Mouse (Mus musculus) lung, postnatal 14 days (tissue): ENCODE data around the gene Spaca9.

Experiments used
- DNase-seq: peaks from one replicate; pipeline ENCODE4 v3.0.0; 2021

Spaca9 gene

DNA sequence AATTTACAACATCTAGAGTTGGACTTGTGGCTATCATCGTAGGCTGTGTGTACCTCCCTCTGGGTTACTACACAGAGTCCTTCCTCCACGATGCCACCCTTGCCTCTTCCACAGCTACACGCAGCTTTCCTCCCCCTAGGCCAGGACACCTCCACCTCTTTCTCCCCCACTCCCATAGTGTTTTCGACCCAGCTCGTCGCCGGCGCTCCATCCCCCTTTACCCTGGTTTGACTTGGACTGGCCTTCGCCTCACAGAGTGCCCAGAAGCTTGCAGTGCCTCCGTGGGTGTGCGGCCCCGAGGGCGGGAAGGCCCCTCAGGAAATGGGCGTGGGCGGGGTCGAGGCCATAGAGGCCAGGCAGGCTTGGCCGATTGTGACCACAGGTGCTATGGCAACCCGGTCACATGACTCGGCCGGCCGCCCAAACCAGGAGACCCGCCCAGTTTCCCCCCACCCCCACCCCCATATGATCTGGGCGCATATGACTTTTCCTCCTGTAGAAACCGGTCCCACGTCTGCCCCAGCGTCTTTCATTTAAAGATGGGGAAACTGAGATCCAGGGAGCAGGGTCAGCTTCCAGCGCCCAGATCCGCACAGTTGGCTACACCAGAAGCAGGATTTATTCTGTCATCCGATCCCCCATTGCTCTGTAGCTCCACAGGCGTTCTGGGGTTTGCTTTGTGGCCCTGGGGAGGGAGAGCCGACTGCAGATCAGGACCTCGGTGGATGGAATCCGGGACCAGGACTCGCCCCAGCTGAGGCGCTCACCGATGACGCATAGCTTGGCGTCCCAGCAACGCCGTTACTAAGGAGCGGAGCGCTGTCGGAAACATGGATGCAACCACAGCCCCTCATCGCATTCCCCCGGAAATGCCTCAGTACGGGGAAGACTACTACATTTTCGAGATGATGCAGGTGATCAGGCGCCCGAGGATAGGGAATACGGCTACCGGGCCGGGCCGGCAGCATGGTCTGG, at the start of gene Spaca9, which contains the start of gene Ak8:
Gene Spaca9 (minus strand): TSS at position 367 of the 975 bp plus-strand sequence.
Gene Ak8 (plus strand): TSS at position 804 of the 975 bp plus-strand sequence.
- DNase-seq = peak; percentile 83

GRCm38 (mm10) chr2:28747705-28748104, 48.2 kb upstream of the Spaca9 start:
- DNase-seq = no peak

DNA sequence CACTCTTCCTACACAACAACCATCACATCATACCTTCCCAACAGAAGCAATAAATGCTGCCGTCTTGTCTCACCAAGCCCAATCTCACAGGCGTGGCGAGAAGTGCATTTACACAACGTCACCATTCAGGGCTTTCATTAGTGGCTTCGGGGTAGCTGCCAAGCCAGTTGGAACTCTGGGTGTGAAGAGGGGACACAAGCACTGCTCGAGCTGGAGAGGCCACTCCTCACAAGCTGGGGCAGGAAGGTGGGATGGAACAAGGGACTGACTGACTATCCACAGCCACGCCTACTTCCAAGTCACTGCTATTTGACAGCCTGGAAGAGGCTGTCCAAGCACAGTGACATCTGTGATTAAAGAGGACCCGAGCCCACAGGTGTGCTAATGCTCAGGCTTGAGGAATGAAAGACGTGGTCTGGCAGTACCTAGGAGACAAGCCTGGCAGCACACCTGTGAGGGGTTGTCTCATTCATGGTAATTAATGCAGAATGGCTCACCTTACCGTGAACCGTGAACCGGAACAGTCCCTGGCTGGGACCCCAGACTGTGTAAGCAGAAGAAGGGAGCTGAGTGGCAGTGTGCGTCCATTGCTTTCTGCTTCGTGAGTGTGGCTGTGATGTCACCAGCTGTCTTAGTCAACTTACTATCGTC, 47.3 kb upstream of the Spaca9 start:
- DNase-seq = peak; percentile 58

GRCm38 (mm10) chr2:28742701-28743100, 43.2 kb upstream of the Spaca9 start:
- no peak for DNase-seq

- DNase-seq = no peak
These were observed 40.6 kb upstream of the Spaca9 start for GRCm38 (mm10) chr2:28740159-28740558.

DNA sequence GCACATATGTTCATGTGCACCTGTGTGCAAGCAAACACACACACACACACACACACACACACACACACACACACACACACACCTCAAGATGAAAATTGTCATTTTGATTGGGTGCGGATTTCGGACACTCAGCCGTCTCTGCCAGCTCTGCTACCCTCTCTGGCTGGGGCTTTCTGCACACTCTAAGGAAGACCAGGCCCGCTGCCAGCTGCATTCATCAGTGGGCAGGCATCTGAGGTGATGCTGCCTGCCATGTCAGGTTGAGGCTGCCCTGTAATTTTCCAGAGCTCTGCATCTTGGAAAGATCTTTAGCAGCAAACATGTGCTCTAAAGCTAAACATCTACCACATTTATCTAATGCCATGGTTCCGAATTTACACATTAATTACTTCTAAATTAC, 37.6 kb upstream of the Spaca9 start:
- DNase-seq = no peak

GRCm38 (mm10) chr2:28730676-28731075, 31.1 kb upstream of the Spaca9 start:
- no peak for DNase-seq

DNA sequence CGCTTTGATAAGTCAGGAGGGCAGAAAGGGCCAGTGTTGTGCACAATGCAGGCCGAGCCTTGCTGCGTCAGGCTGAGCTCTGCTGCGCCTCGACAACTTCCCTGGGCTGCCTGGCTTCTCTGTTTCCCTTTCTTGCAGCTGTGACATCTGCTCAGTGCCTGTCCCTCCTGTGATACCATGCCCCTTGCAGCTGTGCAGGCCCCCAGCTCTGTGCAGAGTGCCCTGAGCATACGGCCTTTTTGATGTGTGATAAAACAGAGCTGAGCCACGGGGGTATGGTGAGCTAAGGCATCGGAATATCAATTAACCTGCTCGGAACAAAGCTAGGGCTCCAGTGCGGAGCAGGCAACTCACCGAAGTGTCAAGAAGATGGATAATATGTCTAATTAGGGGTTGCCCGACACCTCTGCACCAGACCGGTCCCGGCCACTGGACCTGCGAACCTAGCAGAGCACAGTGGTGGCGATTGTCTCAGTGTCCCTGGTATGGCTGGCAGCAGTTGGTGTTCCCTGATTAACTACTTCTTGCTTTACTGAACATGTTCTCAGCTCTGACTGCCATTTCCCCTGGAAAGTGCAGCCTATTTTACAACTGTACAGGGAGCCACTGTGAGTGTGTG, 28.4 kb upstream of the Spaca9 start:
- DNase-seq = no peak

GRCm38 (mm10) chr2:28723912-28724311, 24.4 kb upstream of the Spaca9 start:
- DNase-seq = peak; percentile 10

GRCm38 (mm10) chr2:28722419-28722818, 22.9 kb upstream of the Spaca9 start:
- DNase-seq = no peak

GRCm38 (mm10) chr2:28713036-28713435, 13.5 kb upstream of the Spaca9 start:
- DNase-seq = no peak

- DNase-seq = no peak
These were observed 7.3 kb upstream of the Spaca9 start for GRCm38 (mm10) chr2:28706787-28707186.

- DNase-seq = no peak
These were observed 6.6 kb upstream of the Spaca9 start for GRCm38 (mm10) chr2:28706106-28706636.

GRCm38 (mm10) chr2:28701646-28702262, 2.2 kb upstream of the Spaca9 start:
- no peak for DNase-seq

- no peak for DNase-seq
These were observed 961 bp downstream of the Spaca9 start for GRCm38 (mm10) chr2:28698566-28698965.

DNA sequence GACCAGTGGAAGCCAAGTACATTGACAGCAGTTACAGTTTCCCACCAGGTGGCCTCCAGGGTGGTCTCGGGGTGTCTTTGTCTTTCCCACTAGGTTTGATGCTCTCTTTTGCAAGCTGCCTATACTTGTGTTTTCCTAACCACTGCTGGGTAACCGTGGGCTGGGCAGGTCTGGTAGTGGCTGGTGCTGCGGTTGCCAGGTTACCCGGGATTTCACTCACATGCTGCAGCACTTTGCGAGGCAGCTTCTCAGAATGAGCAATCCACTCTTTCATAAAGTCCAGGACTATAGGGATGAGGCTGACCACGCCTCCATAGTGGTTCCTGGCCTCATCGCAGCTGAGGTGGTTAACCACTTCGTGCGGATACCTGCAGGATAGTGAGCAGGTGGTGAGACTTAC, 6.8 kb downstream of the Spaca9 start:
- DNase-seq = no peak

DNA sequence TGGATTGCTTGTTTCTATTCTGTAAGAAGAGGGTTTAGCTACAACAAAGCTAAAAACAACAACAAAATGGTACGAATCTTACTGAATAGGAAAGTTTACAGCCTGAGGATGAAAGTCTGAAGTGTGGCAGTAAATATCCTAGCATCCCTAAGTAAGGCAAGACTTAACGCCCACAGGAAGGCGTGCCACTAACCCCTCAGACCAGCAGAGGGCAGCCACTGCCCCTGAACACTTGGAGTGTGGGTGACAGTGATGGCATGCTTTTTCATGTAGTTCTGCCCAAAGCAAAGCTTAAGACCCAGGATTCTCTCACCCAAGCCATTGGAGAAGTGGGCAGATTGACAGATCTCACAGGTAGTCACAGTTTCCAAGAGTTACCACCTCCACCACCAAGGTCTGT, 11.1 kb downstream of the Spaca9 start:
- DNase-seq = peak; percentile 45

- no peak for DNase-seq
These were observed 13.6 kb downstream of the Spaca9 start for GRCm38 (mm10) chr2:28685895-28686294.

GRCm38 (mm10) chr2:28681718-28682117, 17.8 kb downstream of the Spaca9 start:
- DNase-seq = peak; percentile 34

GRCm38 (mm10) chr2:28680710-28681109, 18.8 kb downstream of the Spaca9 start:
- peak; percentile 40 for DNase-seq

DNA sequence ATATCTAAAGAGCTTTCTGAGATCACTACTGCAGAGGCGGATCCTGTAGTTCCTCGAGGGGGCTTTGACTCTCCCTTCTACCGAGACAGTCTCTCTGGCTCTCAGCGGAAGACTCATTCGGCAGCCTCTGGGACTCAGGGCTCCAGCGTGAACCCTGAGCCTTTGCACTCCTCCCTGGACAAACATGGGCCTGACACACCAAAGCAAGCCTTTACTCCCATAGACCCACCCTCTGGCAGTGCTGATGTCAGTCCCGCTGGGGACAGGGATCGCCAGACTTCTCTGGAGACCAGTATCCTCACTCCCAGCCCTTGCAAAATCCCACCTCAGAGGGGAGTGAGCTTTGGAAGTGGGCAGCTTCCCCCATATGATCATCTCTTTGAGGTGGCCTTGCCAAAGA, 23.5 kb downstream of the Spaca9 start:
- DNase-seq = no peak

DNA sequence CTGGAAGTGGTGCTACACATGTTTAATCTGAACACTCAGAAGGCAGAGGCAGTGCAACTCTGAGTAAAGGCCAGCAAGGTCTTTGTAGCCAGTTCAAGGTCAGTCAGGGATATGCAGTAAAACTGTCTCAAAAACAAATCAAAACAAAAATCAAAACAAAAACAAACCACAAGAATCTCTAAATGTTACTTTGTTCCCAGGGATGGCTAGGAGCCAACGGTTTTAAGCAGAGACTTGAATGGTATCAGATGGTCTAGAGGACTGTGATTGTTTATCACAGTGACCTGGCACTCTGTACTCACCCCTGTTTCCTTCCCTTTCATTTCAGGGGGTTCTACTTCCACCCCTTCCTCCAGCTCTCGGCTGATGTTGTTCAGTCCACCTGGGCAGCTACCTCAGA, 28.1 kb downstream of the Spaca9 start:
- DNase-seq = no peak

- DNase-seq = no peak
These were observed 33.7 kb downstream of the Spaca9 start for GRCm38 (mm10) chr2:28665818-28666217.
